Mouse (Mus musculus): Measurements from ENCODE around the gene Mical2. TPM values are rescaled to one million over a fixed set of nuclear protein-coding genes. Genes with fewer than 3 reads are reported as not detected.

The Mical2 gene
- total and polyA plus RNA-seq, 3 experiments = 44.8 to 89.1 (median 87.7) TPM

DNA sequence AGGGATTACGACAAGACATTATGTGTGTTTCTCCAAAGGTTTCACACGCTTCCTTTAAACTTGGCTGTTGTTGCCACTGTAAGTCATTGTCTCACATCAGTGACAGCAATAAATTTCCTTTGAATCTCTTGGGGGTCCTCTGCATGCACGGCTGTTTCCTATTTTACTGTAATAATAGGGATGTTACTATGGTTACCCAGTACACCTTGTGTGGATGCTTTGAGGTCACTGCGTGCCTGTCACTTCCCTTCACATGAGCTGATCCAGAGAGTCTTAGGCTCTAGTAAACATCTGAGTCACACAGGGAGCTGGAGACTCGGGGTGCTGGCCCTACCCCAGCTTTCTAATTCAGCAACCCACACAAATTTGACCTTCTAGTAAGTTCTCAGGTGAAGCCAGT lies 88.0 kb downstream of the Mical2 start:
- intact Hi-C loops (cut with DNase I) = loop anchor here (5.0 kb wide), 1 partner anchor 36 kb away; no protein-coding TSS in a partner anchor
- Histone ChIP-seq H3K4me1 (ENCODE audit: control insufficient read depth, insufficient read depth, low read length) (peaks cover 17% of the 10 kb centered on the region), H3K4me3 (no peak overlapping the region), H3K27ac (peak overlapping the region; percentile 32), H3K27me3 (ENCODE audit: control insufficient read depth, insufficient read depth, low read length) (no peaks in the 10 kb centered on the region), H3K36me3 (ENCODE audit: control insufficient read depth, insufficient read depth, low read length) (peaks cover 12% of the 10 kb centered on the region), H3K79me2 (replicated peaks; ENCODE audit: control insufficient read depth, insufficient read depth, low read length) (no peaks in the 10 kb centered on the region), H3K9ac (ENCODE audit: low read depth, low read length) (no peak overlapping the region)
- no peak for DNase-seq
- TF ChIP-seq EP300 (IDR thresholded peaks at IDR 0.05; ENCODE audit: insufficient read depth, low read depth, low read length) (no peak), POLR2A (IDR thresholded peaks at IDR 0.05; ENCODE audit: insufficient read depth, low read depth, low read length) (no peak)
- 39% methylated on average over 5 of the region's 5 CpGs for WGBS

DNA sequence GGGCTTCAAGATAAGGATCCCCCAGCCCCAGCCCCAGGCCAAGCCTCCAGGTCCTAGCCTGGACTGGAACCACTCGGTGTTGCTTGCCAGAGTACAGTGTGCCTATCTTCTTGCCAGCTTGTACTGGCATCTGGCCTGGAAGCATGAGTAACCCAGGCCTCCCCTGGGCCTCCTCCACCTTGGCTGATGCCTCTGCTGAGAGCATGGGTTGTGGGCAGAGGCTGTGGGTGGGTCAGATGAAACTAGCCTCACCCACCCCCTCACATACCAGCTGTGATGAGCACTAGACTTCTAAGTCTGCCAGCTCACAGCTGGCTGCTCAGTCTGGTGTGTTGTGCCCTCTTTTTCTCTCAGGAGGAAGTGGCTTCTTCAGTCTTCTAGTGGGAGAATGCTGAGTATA lies 90.6 kb downstream of the Mical2 start:
- DNase-seq = peak; percentile 61 to 79
- 45% methylated on average over 1 of the region's 1 CpGs for WGBS
- no peak overlapping the region for H3K4me3 ChIP-seq
- H3K27ac ChIP-seq = no peak overlapping the region
- intact Hi-C loops (cut with DNase I) = no loop called here
- peaks cover 20% of the 10 kb centered on the region for H3K4me1 ChIP-seq (ENCODE audit: control insufficient read depth, insufficient read depth, low read length)
- H3K9ac ChIP-seq (ENCODE audit: low read depth, low read length) = no peak overlapping the region
- peaks cover 14% of the 10 kb centered on the region for H3K36me3 ChIP-seq (ENCODE audit: control insufficient read depth, insufficient read depth, low read length)
- TF ChIP-seq EP300 (IDR thresholded peaks at IDR 0.05; ENCODE audit: insufficient read depth, low read depth, low read length) = no peak
- no peak for TF ChIP-seq CTCF (IDR thresholded peaks at IDR 0.05)
- no peak for TF ChIP-seq POLR2A (IDR thresholded peaks at IDR 0.05; ENCODE audit: insufficient read depth, low read depth, low read length)
- H3K79me2 ChIP-seq (replicated peaks; ENCODE audit: control insufficient read depth, insufficient read depth, low read length) = no peaks in the 10 kb centered on the region
- no peaks in the 10 kb centered on the region for H3K27me3 ChIP-seq (ENCODE audit: control insufficient read depth, insufficient read depth, low read length)

DNA sequence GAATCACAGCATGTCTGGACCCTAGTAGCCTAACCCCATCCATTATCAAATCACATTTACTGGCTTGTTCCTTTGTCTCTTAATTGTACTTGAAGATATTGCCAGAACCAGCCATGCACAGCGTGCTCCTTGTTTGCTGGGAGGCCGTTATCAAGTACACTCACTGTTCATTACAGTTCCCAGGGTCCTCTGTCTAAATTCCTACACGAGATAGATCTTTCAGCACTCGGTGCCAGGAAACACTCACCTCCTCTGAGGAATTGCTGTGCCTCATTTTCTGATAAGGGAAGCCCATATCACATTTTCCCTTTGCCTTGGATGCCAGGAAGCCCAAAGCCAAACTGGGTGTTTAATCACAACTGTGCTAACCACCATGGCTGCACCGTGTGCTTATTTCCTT lies 91.8 kb downstream of the Mical2 start:
- peak in 1 of 2 experiments; percentile 36 for DNase-seq
- Histone ChIP-seq H3K4me1 (ENCODE audit: control insufficient read depth, insufficient read depth, low read length) (peaks cover 20% of the 10 kb centered on the region), H3K27me3 (ENCODE audit: control insufficient read depth, insufficient read depth, low read length) (no peaks in the 10 kb centered on the region), H3K27ac (no peak overlapping the region), H3K79me2 (replicated peaks; ENCODE audit: control insufficient read depth, insufficient read depth, low read length) (no peaks in the 10 kb centered on the region), H3K36me3 (ENCODE audit: control insufficient read depth, insufficient read depth, low read length) (peaks cover 8% of the 10 kb centered on the region), H3K9ac (ENCODE audit: low read depth, low read length) (no peak overlapping the region), H3K4me3 (no peak overlapping the region)
- TF ChIP-seq POLR2A (IDR thresholded peaks at IDR 0.05; ENCODE audit: insufficient read depth, low read depth, low read length) (no peak), CTCF (IDR thresholded peaks at IDR 0.05) (no peak), EP300 (IDR thresholded peaks at IDR 0.05; ENCODE audit: insufficient read depth, low read depth, low read length) (0 out of 2 replicates have a peak, but pooled peaks have one; percentile 54)
- intact Hi-C loops (cut with DNase I) = no loop called here
- WGBS = 35% methylated on average over 5 of the region's 5 CpGs

DNA sequence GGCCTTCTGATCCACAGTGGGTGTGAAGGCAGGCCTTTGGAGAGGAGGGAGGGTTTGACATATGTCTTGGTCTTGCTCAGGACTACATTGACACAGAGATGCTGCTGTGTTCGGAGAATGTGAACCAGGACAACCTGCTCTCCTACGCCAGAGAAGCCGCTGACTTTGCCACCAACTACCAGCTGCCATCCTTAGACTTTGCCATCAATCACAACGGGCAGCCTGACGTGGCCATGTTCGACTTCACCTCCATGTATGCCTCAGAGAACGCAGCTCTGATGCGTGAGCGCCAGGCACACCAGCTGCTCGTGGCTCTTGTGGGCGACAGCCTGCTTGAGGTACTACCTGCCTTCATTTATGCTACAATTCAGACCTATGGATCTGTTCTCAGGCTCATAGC lies 92.7 kb downstream of the Mical2 start:
- 98% methylated on average over 11 of the region's 11 CpGs for WGBS
- H3K9ac ChIP-seq (ENCODE audit: low read depth, low read length) = no peak overlapping the region
- H3K4me1 ChIP-seq (ENCODE audit: control insufficient read depth, insufficient read depth, low read length) = peaks cover 18% of the 10 kb centered on the region
- intact Hi-C loops (cut with DNase I) = no loop called here
- H3K36me3 ChIP-seq (ENCODE audit: control insufficient read depth, insufficient read depth, low read length) = peaks cover 4% of the 10 kb centered on the region
- H3K79me2 ChIP-seq (replicated peaks; ENCODE audit: control insufficient read depth, insufficient read depth, low read length) = no peaks in the 10 kb centered on the region
- no peak for DNase-seq
- no peak overlapping the region for H3K27ac ChIP-seq
- no peak overlapping the region for H3K4me3 ChIP-seq
- no peak for TF ChIP-seq POLR2A (IDR thresholded peaks at IDR 0.05; ENCODE audit: insufficient read depth, low read depth, low read length)
- TF ChIP-seq CTCF (IDR thresholded peaks at IDR 0.05) = no peak
- no peak for TF ChIP-seq EP300 (IDR thresholded peaks at IDR 0.05; ENCODE audit: insufficient read depth, low read depth, low read length)
- H3K27me3 ChIP-seq (ENCODE audit: control insufficient read depth, insufficient read depth, low read length) = no peaks in the 10 kb centered on the region

- Histone ChIP-seq H3K27me3 (ENCODE audit: control insufficient read depth, insufficient read depth, low read length) (no peaks in the 10 kb centered on the region), H3K4me3 (no peak overlapping the region), H3K79me2 (replicated peaks; ENCODE audit: control insufficient read depth, insufficient read depth, low read length) (no peaks in the 10 kb centered on the region), H3K36me3 (ENCODE audit: control insufficient read depth, insufficient read depth, low read length) (peaks cover 4% of the 10 kb centered on the region), H3K4me1 (ENCODE audit: control insufficient read depth, insufficient read depth, low read length) (peaks cover 14% of the 10 kb centered on the region), H3K9ac (ENCODE audit: low read depth, low read length) (no peak overlapping the region), H3K27ac (no peak overlapping the region)
- 56% methylated on average over 4 of the region's 4 CpGs for WGBS
- TF ChIP-seq EP300 (IDR thresholded peaks at IDR 0.05; ENCODE audit: insufficient read depth, low read depth, low read length) (no peak), POLR2A (IDR thresholded peaks at IDR 0.05; ENCODE audit: insufficient read depth, low read depth, low read length) (no peak), CTCF (IDR thresholded peaks at IDR 0.05) (no peak)
- intact Hi-C loops (cut with DNase I) = no loop called here
- peak; percentile 41 to 45 for DNase-seq
Measured at GRCm38 (mm10) chr7:112319419-112319818, 93.8 kb downstream of the Mical2 start.

DNA sequence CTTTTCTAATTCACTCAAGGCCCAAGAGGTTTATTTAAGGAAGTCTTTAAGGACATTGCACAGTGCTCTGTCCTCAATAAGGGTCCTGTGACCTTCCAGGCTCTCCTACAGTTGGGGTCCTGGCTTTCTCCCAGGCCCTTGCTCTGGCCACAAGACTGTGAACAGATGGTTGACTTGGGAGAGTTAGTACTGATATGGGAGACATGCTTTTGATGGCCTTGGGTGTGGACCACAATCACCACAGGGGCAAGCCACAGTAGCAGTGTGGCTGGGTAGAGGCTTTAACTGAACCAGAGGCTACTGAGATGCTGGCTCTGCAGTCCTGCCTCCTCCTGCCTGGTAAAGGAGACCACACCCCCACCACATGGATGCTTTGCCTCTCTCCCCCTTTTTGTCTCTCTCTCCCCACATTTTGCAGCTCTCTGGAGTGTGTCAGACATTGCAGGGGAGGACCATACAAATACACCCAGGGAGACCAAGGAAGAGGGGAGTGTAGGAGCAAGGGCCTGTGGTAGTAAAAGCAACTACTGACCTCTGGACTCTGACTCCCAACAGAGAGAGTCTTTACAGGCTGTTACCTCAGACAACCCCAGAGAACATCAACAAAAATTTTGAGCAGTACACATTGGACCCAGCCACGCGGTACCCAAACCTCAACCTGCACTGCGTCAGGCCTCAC lies 94.5 kb downstream of the Mical2 start:
- no peak for TF ChIP-seq EP300 (IDR thresholded peaks at IDR 0.05; ENCODE audit: insufficient read depth, low read depth, low read length)
- TF ChIP-seq POLR2A (IDR thresholded peaks at IDR 0.05; ENCODE audit: insufficient read depth, low read depth, low read length) = no peak
- TF ChIP-seq CTCF (IDR thresholded peaks at IDR 0.05) = no peak
- intact Hi-C loops (cut with DNase I) = no loop called here
- no peak for DNase-seq
- Histone ChIP-seq H3K9ac (ENCODE audit: low read depth, low read length) (no peak overlapping the region), H3K36me3 (ENCODE audit: control insufficient read depth, insufficient read depth, low read length) (peaks cover 5% of the 10 kb centered on the region), H3K27ac (no peak overlapping the region), H3K4me1 (ENCODE audit: control insufficient read depth, insufficient read depth, low read length) (peaks cover 14% of the 10 kb centered on the region), H3K4me3 (no peak overlapping the region), H3K79me2 (replicated peaks; ENCODE audit: control insufficient read depth, insufficient read depth, low read length) (no peaks in the 10 kb centered on the region), H3K27me3 (ENCODE audit: control insufficient read depth, insufficient read depth, low read length) (no peaks in the 10 kb centered on the region)
- 97% methylated on average over 3 of the region's 3 CpGs for WGBS
